Mouse (Mus musculus): ENCODE data around the gene Tmod4. TPM values are rescaled to one million over a fixed set of nuclear protein-coding genes. Genes with fewer than 3 reads are reported as not detected.
"Not testable (repeated sequence)": the region's sequence is repeated elsewhere in the genome, so short reads cannot be mapped to it uniquely, and the experiment has no call there.

Gene Tmod4
- polyA plus RNA-seq (2016; fragmentation: Nextera tagmentation; extraction: Ambion mirVana) = 1.3 and 1.6 TPM in 2 replicates

DNA sequence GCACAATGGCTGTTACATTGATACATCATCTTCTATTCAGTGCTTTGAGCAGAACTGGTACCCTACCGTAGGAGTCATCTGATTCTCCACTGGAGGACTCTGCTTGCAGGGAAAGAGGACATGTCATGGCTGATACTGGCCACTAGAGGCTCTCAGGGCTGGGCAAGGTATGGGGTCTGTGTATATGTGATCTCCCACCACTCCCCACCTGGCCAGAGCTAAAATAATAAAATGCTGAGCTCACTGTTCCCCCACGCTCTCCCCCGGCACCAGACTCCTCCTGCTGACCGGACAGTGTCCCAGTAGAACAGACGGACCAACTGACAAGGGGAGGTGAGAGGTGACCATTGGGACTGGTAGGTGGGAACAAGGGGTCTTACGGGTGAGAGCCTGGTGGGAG, at the start of gene Tmod4:
Gene Tmod4, plus strand, starts transcription at position 231 of the 400 bp plus-strand sequence.
- H3K27me3 ChIP-seq (replicated peaks) = no peaks in the 10 kb centered on the region
- no peak within 1 kb of the TSS for H3K4me3 ChIP-seq
- peaks cover 5% of the 10 kb centered on the region for H3K4me1 ChIP-seq
- H3K9me3 ChIP-seq = no peaks in the 10 kb centered on the region
- no peak for ATAC-seq (ENCODE audit: low FRiP score, low read depth)
- no peak within 1 kb of the TSS for H3K27ac ChIP-seq
- peaks cover 41% of the 10 kb centered on the region for H3K36me3 ChIP-seq
- H3K4me2 ChIP-seq (replicated peaks) = no peak within 1 kb of the TSS
- no peak within 1 kb of the TSS for H3K9ac ChIP-seq
- 52% methylated on average over 6 of the region's 6 CpGs for WGBS

DNA sequence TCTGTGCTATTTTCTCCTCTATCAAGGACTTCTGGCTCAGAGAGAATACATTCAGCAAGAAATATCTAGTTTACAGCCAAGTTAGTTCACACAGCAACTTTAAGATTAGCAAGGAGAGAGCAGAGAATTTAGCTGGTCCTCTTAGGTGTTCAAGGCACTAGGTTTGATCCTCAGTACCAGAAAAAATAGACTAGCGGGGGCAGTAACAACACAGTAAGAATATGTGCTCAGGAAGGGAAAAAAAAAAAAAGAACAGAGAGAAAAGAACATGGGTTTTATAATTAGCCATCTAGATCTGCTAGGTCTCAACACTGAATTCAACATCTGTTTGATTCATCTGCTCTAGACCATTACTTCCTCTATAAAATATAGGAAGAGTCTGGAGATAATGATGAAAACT, 36.2 kb upstream of the Tmod4 start:
- whole genome bisulfite sequencing = 96% methylated on average over 1 of the region's 1 CpGs
- no peak overlapping the region for H3K9ac ChIP-seq
- no peak overlapping the region for H3K27ac ChIP-seq
- 0 out of 2 replicates have a peak, but pooled peaks cover 6% of the 10 kb centered on the region for H3K36me3 ChIP-seq
- H3K4me3 ChIP-seq = no peak overlapping the region
- H3K4me2 ChIP-seq (replicated peaks) = no peak overlapping the region
- H3K27me3 ChIP-seq (replicated peaks) = no peaks in the 10 kb centered on the region
- H3K9me3 ChIP-seq = no peaks in the 10 kb centered on the region
- no peaks in the 10 kb centered on the region for H3K4me1 ChIP-seq
- ATAC-seq (ENCODE audit: low FRiP score, low read depth) = no peak

DNA sequence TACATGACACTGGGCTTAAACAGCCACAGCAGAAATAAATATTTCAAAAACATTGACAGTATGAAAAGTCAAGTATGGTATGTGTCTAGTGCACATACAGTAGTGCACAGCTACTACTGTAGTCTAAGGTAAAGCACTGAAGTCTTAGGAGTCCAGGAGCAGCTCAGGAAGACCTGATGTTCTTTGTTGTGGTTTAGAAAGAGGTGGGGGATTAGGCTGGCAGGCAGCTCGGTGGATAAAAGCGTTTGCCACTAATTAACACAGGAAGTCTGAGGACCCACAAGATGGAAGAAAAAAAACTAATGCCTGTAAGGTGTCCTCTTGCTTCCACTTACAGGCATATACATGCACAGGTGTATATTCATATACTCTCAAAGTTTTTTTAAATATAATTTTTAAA, 23.4 kb upstream of the Tmod4 start:
- WGBS = 55% methylated on average over 2 of the region's 2 CpGs
- H3K36me3 ChIP-seq = no peaks in the 10 kb centered on the region; the same call in 1 of the 2 replicates
- H3K9ac ChIP-seq = no peak overlapping the region
- no peak overlapping the region for H3K4me3 ChIP-seq
- no peaks in the 10 kb centered on the region for H3K9me3 ChIP-seq
- ATAC-seq (ENCODE audit: low FRiP score, low read depth) = no peak
- H3K27ac ChIP-seq = no peak overlapping the region
- H3K4me2 ChIP-seq (replicated peaks) = no peak overlapping the region
- no peaks in the 10 kb centered on the region for H3K27me3 ChIP-seq (replicated peaks)
- H3K4me1 ChIP-seq = peaks cover 7% of the 10 kb centered on the region

DNA sequence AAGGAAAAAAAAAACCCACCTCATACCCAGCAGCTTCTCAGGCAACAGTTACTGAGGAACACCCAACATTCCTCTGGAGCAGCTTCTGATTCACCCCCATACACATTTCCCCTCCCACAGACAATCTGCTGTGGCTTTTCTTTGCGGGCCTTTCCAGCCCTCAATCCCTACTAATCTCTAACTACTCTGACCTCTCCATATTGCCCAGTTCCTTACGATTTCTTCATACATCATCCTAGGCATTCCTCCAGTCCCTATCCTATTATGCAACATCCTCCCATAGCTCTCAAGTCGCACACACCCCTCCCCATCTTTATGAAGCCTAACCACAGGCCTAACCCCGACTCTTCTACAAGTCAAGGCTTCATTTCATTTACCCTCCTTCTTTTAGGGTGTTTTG, 19.2 kb upstream of the Tmod4 start:
- no peaks in the 10 kb centered on the region for H3K9me3 ChIP-seq
- H3K4me2 ChIP-seq (replicated peaks) = peak overlapping the region; percentile 75
- H3K27me3 ChIP-seq (replicated peaks) = no peaks in the 10 kb centered on the region
- H3K4me3 ChIP-seq = peak overlapping the region; percentile 94
- WGBS = 73% methylated on average over 4 of the region's 4 CpGs
- H3K9ac ChIP-seq = peak overlapping the region; percentile 91; the same call in 1 of the 2 replicates
- H3K36me3 ChIP-seq = no peaks in the 10 kb centered on the region; the same call in 1 of the 2 replicates
- peaks cover 7% of the 10 kb centered on the region for H3K4me1 ChIP-seq
- H3K27ac ChIP-seq = no peak overlapping the region
- ATAC-seq (ENCODE audit: low FRiP score, low read depth) = no peak

DNA sequence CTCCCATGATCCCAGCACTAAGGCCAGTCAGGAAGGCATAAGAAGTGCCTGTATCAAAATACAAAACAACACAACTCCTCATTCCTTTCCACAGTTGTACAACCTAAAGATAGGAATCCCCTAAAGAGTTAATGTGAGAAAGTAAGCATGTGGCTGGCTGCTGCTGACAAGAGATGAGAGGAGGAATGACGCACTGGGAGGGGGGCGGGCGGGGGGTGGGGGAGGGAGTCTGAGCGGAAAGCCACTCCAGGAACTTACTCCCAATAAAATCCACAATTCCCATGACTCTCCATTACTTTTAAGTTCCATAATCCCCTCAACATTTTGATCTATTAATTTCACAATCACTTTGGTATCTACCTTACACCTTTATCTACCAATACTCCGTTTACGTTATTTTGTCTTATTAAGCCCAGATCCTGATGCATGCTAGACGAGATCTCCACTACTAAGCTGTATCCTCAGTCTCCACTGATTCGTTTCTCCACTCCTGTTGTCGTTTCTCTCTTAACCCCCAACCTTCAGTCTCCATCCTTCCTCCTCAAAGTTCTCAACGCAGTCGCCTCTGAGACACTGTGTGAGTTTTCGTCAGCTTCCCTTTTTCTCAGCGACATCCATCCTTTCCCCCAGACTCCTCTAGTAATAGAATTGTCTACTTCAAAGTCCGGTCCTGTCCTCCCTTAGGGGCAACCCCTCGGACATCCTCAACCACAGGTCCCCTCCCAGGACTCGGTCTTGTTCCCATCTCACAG, 18.5 kb upstream of the Tmod4 start:
- Histone ChIP-seq H3K4me2 (replicated peaks) (peak overlapping the region; percentile 75), H3K9me3 (no peaks in the 10 kb centered on the region), H3K9ac (peak overlapping the region; percentile 91), H3K27ac (peak overlapping the region; percentile 74; the same call in 1 of the 2 replicates), H3K27me3 (replicated peaks) (no peaks in the 10 kb centered on the region), H3K4me3 (peak overlapping the region; percentile 94), H3K4me1 (peaks cover 7% of the 10 kb centered on the region), H3K36me3 (no peaks in the 10 kb centered on the region; the same call in 1 of the 2 replicates)
- 2% methylated on average over 16 of the region's 16 CpGs for WGBS
- no peak for ATAC-seq (ENCODE audit: low FRiP score, low read depth)

DNA sequence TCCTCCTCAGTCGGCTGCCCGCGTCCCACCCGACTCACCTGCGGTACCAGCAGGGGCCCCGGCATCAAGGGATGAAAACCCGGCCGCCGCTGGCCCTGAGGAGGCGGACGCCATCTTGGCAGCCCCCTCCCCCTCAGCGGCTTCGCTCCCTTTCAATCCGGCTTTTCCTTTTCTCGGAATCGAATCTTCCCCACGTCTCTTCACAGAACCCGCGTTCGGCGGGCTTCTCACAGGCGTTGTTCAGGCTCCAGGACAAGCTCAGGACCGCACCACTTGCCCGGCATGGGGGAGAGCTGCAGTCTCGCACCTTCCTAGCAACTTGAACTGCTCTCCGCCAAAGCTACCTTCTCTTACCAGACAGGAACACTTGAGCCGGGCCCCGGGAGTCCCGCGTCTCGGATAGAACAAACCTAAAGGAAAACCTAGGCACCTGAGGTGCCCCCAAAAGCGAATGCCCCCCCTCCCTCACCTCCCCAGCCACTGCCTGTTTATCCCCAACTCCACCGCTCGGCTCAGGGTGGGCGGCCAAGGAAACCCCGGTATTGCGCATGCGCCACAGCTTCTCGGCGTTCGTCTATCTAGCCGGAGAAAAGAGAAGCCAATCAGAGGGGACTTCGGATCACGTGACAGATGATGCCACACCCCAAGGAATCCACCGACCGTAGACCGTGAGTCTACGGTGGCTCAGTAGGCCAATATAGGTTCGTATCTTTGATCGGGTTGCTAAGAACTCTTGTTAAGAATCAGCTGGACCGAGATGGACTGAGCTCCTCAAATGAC, 17.7 kb upstream of the Tmod4 start, which contains the start of gene Pip5k1a:
Gene Pip5k1a, minus strand, starts transcription at position 593 of the 780 bp plus-strand sequence.
- Histone ChIP-seq H3K27ac (peak within 1 kb of the TSS; percentile 74), H3K9ac (peak within 1 kb of the TSS; percentile 91), H3K4me1 (peaks cover 7% of the 10 kb centered on the region), H3K9me3 (no peaks in the 10 kb centered on the region), H3K36me3 (no peaks in the 10 kb centered on the region), H3K4me2 (replicated peaks) (peak within 1 kb of the TSS; percentile 75), H3K4me3 (peak within 1 kb of the TSS; percentile 94), H3K27me3 (replicated peaks) (no peaks in the 10 kb centered on the region)
- peak; percentile 91 for ATAC-seq (ENCODE audit: low FRiP score, low read depth)
- WGBS = under 1% methylated on average over 51 of the region's 51 CpGs

DNA sequence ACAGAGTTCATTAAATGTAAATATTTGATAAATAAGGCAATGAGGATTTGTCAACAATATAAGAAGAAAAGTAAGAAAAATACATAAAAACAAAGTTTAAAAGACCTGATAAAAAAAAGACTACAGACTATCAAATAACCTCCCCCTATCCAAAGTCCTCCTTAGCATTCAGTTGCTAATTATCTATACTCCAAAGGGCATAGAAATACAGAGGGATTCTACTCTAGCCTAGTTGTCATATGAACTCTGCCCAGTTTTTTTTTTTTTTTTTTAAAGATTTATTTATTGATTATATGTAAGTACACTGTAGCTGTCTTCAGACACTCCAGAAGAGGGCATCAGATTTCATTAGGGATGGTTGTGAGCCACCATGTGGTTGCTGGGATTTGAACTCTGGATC, 17.0 kb upstream of the Tmod4 start:
- not testable (repeated sequence) for H3K27me3 ChIP-seq (replicated peaks); H3K9ac ChIP-seq; H3K27ac ChIP-seq; H3K36me3 ChIP-seq; ATAC-seq (ENCODE audit: low FRiP score, low read depth); H3K9me3 ChIP-seq
- Histone ChIP-seq H3K4me1 (peaks cover 11% of the 10 kb centered on the region), H3K4me3 (peak overlapping the region; percentile 94; the same call in 1 of the 2 replicates), H3K4me2 (replicated peaks) (peak overlapping the region; percentile 61)

DNA sequence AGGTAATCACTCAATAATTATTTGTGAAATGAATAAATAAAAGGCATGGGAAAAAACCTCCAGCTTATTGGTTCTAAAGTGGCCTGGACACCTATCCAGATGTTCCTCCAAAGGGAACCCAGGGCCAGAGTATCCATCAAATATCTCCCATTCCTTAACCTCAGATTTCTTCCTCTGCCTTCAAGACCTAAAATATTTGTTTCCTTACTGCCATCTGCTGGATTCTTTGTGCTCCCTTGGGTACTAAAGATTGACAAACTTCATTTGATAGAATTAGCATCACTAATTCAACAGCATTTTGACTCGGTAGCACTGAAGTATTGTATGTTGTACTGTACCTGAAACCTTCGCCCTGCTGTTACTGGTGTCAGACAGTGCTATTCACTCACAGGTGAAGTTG, 16.4 kb upstream of the Tmod4 start:
- Histone ChIP-seq H3K27me3 (replicated peaks) (no peaks in the 10 kb centered on the region), H3K27ac (no peak overlapping the region), H3K4me2 (replicated peaks) (no peak overlapping the region), H3K4me1 (peaks cover 16% of the 10 kb centered on the region), H3K9ac (no peak overlapping the region), H3K36me3 (no peaks in the 10 kb centered on the region), H3K9me3 (no peaks in the 10 kb centered on the region), H3K4me3 (no peak overlapping the region)
- 73% methylated on average over 2 of the region's 2 CpGs for WGBS
- ATAC-seq (ENCODE audit: low FRiP score, low read depth) = no peak

DNA sequence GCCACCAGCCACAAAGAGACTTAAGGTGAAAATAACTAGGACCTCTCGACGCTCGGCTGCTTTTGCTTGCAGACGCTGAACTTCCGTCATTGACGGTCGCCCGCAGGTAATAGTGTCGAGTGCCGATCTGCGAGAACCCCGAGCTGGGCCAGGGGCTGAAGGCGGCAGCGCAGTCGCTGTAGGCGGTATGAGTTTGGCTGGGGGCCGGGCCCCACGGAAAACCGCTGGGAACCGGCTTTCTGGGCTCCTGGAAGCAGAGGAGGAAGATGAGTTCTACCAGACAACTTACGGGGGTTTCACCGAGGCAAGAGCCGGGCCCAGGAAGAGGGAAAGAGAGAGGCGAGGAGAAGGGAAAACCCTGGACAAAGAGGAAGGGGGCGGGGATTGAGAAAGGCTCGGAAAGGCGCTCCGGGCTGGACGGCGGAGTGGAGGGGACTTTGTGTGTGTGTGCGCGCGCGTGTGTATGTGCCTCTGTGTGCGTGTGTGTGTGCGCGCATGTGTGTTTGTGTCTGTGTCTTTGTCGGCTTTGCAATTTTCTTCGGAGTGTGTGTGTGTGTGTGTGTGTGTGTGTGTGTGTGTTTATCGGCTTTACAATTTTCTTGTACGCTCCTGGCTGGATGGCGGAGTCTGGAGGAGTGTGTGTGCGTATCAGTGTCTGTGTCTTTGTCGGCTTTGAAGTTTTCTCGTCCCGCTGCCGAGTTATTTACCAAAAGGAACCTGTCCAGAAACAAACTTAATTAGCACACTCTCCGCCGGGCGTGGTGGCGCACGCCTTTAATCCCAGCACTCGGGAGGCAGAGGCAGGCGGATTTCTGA, 13.2 kb upstream of the Tmod4 start, which contains the start of gene Vps72:
Gene Vps72, plus strand, starts transcription at position 112 of the 816 bp plus-strand sequence.
- peak; percentile 75 for ATAC-seq (ENCODE audit: low FRiP score, low read depth)
- no peaks in the 10 kb centered on the region for H3K27me3 ChIP-seq (replicated peaks)
- peak within 1 kb of the TSS; percentile 54 for H3K4me2 ChIP-seq (replicated peaks)
- peak within 1 kb of the TSS; percentile 78 for H3K4me3 ChIP-seq
- 2% methylated on average over 54 of the region's 54 CpGs for WGBS
- no peaks in the 10 kb centered on the region for H3K9me3 ChIP-seq
- H3K36me3 ChIP-seq = peaks cover 17% of the 10 kb centered on the region
- peak within 1 kb of the TSS; percentile 93 for H3K27ac ChIP-seq
- H3K9ac ChIP-seq = peak within 1 kb of the TSS; percentile 83
- peaks cover 8% of the 10 kb centered on the region for H3K4me1 ChIP-seq

DNA sequence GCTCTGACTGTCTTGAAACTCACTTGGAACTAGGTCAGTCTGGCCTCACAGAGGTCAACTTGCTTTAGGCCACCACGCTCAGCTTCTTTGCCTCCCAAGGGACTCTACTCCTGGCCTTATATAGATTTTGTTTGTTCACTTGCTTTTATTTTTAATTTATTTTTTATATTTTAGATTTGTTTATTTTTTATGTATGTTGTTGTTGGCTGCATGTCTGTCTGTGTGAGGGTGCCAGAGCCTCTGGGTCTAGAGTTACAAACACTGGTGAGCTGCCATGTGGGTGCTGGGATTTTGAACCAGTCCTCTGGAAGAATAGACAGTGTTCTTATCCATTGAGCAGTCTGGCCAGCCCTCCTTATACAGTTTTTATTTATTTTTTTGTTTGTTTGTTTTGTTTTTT, 11.5 kb upstream of the Tmod4 start:
- Histone ChIP-seq H3K4me2 (replicated peaks) (peak overlapping the region; percentile 54), H3K4me3 (no peak overlapping the region), H3K9ac (no peak overlapping the region), H3K9me3 (no peaks in the 10 kb centered on the region), H3K27me3 (replicated peaks) (no peaks in the 10 kb centered on the region), H3K27ac (no peak overlapping the region), H3K36me3 (peaks cover 20% of the 10 kb centered on the region), H3K4me1 (peaks cover 8% of the 10 kb centered on the region)
- WGBS = 91% methylated on average over 1 of the region's 1 CpGs
- no peak for ATAC-seq (ENCODE audit: low FRiP score, low read depth)

DNA sequence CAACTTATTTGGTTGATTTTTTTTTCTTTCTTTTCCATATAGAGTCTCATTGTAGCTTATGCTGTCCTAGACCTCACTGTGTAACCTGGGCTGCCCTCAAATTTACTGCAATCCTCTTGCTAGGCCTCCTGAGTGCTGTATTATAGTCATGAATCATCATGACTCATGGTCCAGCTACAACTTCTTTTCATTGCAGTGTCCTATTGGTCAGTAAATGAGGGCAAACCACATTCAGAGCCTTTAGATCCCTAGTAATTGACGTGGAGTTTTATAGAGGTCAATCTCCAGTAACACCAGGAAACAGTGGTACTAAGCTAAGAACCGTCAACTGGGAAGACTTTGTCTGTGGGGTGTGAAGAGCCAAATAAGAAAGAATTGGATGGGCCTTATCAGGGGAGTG, 6.5 kb upstream of the Tmod4 start:
- Histone ChIP-seq H3K27me3 (replicated peaks) (no peaks in the 10 kb centered on the region), H3K9me3 (no peaks in the 10 kb centered on the region), H3K4me2 (replicated peaks) (no peak overlapping the region), H3K4me1 (no peaks in the 10 kb centered on the region), H3K4me3 (no peak overlapping the region), H3K27ac (no peak overlapping the region), H3K36me3 (peaks cover 66% of the 10 kb centered on the region), H3K9ac (no peak overlapping the region)
- WGBS = 63% methylated on average over 2 of the region's 2 CpGs
- ATAC-seq (ENCODE audit: low FRiP score, low read depth) = no peak

Data from neural tube, embryonic 12.5 days (tissue).